Mouse (Mus musculus) kidney, embryonic 15.5 days (tissue): Measurements from ENCODE around the gene Cela3a. TPM values are rescaled to one million over a fixed set of nuclear protein-coding genes. Genes with fewer than 3 reads are reported as not detected.
A peak's percentile ranks its signal among the peaks of the same experiment; 100 is the strongest.

ENCODE experiments used
- ATAC-seq: fragments of 200-750 bp; cut with Nextera tagmentation; replicated peaks from 2 replicates; pipeline ENCODE4 v1.8.0; 2017; ENCODE audit warnings: moderate TSS enrichment; ENCODE audit not compliant: low FRiP score
- H3K27ac ChIP-seq: fragments of 300-500 bp; sonication (generic); 2 replicates; pipeline ENCODE4 v1.5.1; 2015; ENCODE audit warnings: mild to moderate bottlenecking, inconsistent platforms
- H3K27me3 ChIP-seq: fragments of 300-500 bp; sonication (generic); 2 replicates; pipeline ENCODE4 v1.6.1; 2015; ENCODE audit warnings: inconsistent platforms
- H3K36me3 ChIP-seq: fragments of 300-500 bp; sonication (generic); 2 replicates; pipeline ENCODE4 v1.6.1; 2015; ENCODE audit warnings: inconsistent platforms
- H3K4me1 ChIP-seq: fragments of 300-500 bp; sonication (generic); 2 replicates; pipeline ENCODE4 v1.6.1; 2015; ENCODE audit warnings: inconsistent platforms
- H3K4me2 ChIP-seq: fragments of 300-500 bp; sonication (generic); 2 replicates; pipeline ENCODE4 v1.6.1; 2015; ENCODE audit warnings: moderate library complexity, mild to moderate bottlenecking, inconsistent platforms
- H3K4me3 ChIP-seq: fragments of 300-500 bp; sonication (generic); replicated peaks from 2 replicates; pipeline ENCODE4 v1.5.1; 2015; ENCODE audit warnings: mild to moderate bottlenecking, inconsistent platforms
- H3K9ac ChIP-seq: fragments of 300-500 bp; sonication (generic); 2 replicates; pipeline ENCODE4 v1.6.1; 2015; ENCODE audit warnings: mild to moderate bottlenecking, inconsistent platforms
- H3K9me3 ChIP-seq: fragments of 300-500 bp; sonication (generic); replicated peaks from 2 replicates; pipeline ENCODE4 v1.6.1; 2016; ENCODE audit warnings: inconsistent platforms
- WGBS: fragments of 180-500 bp; shearing (Covaris S2); methylation state at CpG from one replicate; pipeline ENCODE4 v1.1.7; 2015; ENCODE audit warnings: mixed read lengths; 5-methylcytosine and 5-hydroxymethylcytosine counted together
- polyA plus RNA-seq: library from polyadenylated mRNA; unstranded; fragments of >200 nt; fragmentation: Nextera tagmentation; extraction: Ambion mirVana; gene quantifications from 2 replicates; pipeline ENCODE4 v1.2.1, GENCODE M21; 2015

The Cela3a gene
- polyA plus RNA-seq: not detected in 2 replicates

DNA sequence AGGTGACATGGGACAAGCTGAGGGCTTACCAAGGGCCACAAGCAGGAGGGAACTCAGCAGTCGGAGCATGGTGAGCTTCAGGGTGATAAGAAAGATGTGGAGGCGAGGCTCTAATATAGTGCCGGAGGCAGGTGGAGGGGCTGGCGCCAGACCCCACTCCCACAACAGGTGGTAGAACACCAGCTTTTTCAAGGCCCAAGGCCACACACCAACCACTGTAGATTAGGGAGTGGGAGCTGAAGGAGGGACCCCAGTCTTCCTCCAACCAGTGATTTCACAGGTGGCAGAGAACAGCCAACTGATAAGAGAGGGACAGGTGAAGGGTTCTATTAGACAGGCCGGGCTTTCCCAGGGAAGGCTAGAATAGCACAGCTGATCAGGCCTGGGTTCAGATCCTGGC lies at the start of gene Cela3a:
Gene Cela3a, minus strand, starts transcription at position 101 of the 400 bp plus-strand sequence.
- H3K27me3 ChIP-seq: no peaks in the 10 kb centered on the region
- ATAC-seq: no peak
- WGBS: 91% methylated on average over 5 of the region's 5 CpGs
- H3K4me1 ChIP-seq: no peaks in the 10 kb centered on the region
- no peak within 1 kb of the TSS for H3K9ac ChIP-seq
- no peak within 1 kb of the TSS for H3K4me3 ChIP-seq
- H3K9me3 ChIP-seq: no peaks in the 10 kb centered on the region
- H3K4me2 ChIP-seq: no peak within 1 kb of the TSS
- no peaks in the 10 kb centered on the region for H3K36me3 ChIP-seq
- H3K27ac ChIP-seq: no peak within 1 kb of the TSS

DNA sequence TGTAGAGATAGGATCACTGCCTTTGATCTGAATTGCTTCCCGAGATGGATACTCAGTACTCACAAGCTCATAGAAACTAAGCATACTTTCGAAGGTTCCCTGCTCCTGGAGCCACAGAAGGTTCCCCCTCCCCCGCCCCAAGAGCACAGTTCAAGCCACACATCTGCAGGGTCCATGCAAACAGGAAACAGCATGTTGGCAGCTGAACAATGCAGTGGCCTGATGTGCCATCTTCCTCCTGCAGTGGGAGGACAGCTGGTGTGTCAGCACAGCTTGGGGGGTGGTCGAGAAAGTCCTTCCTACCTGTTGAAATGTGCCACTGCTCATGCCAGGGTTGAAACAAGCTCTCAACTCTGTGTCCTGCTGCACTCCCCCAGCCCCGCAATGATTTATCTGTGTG lies 49.3 kb upstream of the Cela3a start:
- Histone ChIP-seq H3K4me2 (no peak overlapping the region), H3K9ac (no peak overlapping the region), H3K9me3 (no peaks in the 10 kb centered on the region), H3K4me3 (no peak overlapping the region), H3K27me3 (no peaks in the 10 kb centered on the region), H3K4me1 (peaks cover 39% of the 10 kb centered on the region), H3K36me3 (no peaks in the 10 kb centered on the region), H3K27ac (peak overlapping the region; percentile 27; the same call in 1 of the 2 replicates)
- ATAC-seq: 0 out of 2 replicates have a peak, but pooled peaks have one; percentile 12
- 46% methylated on average over 5 of the region's 5 CpGs for WGBS

DNA sequence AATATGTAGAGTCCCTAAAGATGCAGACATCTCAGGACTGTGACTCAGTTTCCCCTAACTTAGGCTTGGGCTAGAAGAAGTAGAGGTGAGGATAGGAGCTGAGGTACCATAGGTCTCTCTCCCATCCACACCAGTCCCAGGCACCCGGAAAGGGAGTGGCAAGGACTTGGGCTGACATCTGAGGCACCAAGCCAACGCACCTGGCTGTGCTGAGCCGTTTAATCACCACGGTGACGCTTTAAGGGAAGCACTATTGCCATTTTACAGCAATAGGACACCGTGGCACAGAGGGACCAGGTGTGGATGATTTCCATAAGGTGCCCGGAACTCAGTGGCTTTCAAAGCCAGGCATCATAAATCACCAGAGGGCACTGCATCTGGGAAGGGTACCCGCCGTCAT lies 48.7 kb upstream of the Cela3a start:
- H3K27me3 ChIP-seq: no peaks in the 10 kb centered on the region
- no peak for ATAC-seq
- H3K36me3 ChIP-seq: no peaks in the 10 kb centered on the region
- 75% methylated on average over 9 of the region's 9 CpGs for WGBS
- H3K4me2 ChIP-seq: no peak overlapping the region
- no peaks in the 10 kb centered on the region for H3K9me3 ChIP-seq
- no peak overlapping the region for H3K9ac ChIP-seq
- H3K27ac ChIP-seq: peak overlapping the region; percentile 27; the same call in 1 of the 2 replicates
- H3K4me1 ChIP-seq: peaks cover 40% of the 10 kb centered on the region
- no peak overlapping the region for H3K4me3 ChIP-seq

DNA sequence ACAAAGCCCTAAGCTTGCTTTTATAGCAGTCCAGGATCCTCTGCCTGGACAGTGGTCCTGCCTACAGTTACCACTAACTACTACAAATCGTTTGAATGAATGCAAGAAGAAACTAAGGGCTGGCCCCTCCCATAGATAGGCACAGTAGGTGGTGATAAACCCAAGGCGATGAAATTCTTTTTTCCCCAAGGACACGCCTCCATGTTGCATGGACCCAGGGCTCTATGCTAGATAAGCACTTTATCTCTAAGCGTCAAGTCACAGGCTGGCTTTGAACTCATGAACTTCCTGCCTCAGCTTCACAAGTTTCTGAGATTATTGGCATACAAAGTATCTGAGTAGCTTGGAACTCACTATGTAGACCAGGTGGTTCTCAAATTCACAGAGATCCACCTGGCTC lies 47.7 kb upstream of the Cela3a start:
- H3K36me3 ChIP-seq: no peaks in the 10 kb centered on the region
- H3K27ac ChIP-seq: no peak overlapping the region
- peaks cover 37% of the 10 kb centered on the region for H3K4me1 ChIP-seq
- H3K27me3 ChIP-seq: no peaks in the 10 kb centered on the region
- WGBS: 79% methylated on average over 4 of the region's 4 CpGs
- H3K4me2 ChIP-seq: no peak overlapping the region
- H3K4me3 ChIP-seq: no peak overlapping the region
- ATAC-seq: no peak
- no peaks in the 10 kb centered on the region for H3K9me3 ChIP-seq
- H3K9ac ChIP-seq: no peak overlapping the region

DNA sequence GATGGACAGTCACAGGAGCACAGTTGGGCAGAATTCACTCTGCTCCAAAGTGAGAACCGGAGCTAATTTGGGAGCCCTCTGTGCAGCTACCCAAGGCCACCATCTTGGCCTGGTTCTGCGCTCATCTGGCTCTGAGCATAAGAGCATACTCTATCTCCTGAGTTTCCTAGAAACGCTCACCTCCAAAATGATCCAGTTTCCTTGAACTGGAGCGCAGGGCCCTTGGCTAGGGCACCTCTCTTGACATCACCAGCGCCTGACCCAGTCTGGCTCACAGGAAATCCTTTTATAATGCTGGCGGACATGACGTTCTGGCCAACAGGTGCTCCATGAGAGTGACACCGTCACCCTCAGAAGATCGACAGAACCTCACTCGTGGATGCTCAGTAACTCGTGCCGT lies 47.0 kb upstream of the Cela3a start:
- ATAC-seq: no peak
- H3K9me3 ChIP-seq: no peaks in the 10 kb centered on the region
- 76% methylated on average over 12 of the region's 12 CpGs for WGBS

DNA sequence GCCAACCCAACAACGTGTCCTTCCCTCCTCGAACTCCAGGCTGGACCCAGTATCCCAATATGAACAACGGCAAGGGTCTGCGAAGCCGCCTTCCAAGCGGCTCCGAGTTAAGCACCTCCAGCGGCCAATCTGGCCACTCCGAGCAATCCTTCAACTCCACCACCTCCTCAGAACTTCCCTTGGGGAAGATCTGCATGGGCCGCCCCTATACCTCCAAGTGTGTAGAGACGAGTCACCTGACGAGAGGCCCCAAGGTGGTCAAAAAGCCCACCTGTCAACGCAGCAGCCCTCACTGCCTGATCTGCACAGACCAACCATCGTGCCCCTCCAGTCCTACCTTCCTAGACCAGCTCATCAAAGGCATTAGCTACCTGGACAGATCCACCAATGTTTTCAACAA lies 45.0 kb upstream of the Cela3a start:
- WGBS: 92% methylated on average over 14 of the region's 14 CpGs
- Histone ChIP-seq H3K4me1 (peaks cover 20% of the 10 kb centered on the region), H3K4me2 (no peak overlapping the region), H3K9me3 (no peaks in the 10 kb centered on the region), H3K36me3 (no peaks in the 10 kb centered on the region), H3K9ac (no peak overlapping the region), H3K27ac (no peak overlapping the region), H3K27me3 (no peaks in the 10 kb centered on the region), H3K4me3 (no peak overlapping the region)
- no peak for ATAC-seq

More for the DNA sequence above, 47.0 kb upstream of the Cela3a start:
- Histone ChIP-seq H3K27ac (no peak overlapping the region), H3K4me3 (no peak overlapping the region), H3K4me1 (peaks cover 30% of the 10 kb centered on the region), H3K36me3 (no peaks in the 10 kb centered on the region), H3K4me2 (no peak overlapping the region), H3K9ac (no peak overlapping the region), H3K27me3 (no peaks in the 10 kb centered on the region)

DNA sequence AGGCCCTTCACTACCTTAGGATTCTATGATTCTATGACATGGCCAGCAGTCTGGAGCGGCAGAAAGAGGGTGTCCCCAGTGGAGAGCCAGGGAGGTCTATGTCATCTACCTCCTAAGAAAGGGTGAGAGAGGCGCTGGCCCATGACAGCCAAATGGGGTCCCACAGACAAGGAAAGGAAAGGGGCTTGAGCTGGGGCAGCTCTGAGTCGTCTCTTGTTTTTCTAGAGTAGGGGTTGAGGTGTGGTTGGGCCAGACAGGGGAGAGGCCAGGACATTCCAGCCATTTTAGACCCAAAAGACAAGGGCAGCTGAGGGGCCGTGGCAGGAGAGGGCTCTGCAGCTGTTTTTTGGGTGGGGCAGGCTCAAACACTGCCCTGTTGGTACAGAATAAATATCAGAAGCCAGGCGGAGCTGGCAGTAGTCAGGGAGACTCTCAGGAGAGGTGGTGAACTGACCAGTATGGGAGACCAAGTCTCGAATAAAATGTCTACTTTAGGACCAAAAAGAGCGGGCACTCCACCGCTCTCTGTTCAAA lies 43.7 kb upstream of the Cela3a start, which contains the start of gene 1700013G24Rik:
Gene 1700013G24Rik, plus strand, starts transcription at position 51 of the 534 bp plus-strand sequence.
- WGBS: 72% methylated on average over 8 of the region's 8 CpGs

DNA sequence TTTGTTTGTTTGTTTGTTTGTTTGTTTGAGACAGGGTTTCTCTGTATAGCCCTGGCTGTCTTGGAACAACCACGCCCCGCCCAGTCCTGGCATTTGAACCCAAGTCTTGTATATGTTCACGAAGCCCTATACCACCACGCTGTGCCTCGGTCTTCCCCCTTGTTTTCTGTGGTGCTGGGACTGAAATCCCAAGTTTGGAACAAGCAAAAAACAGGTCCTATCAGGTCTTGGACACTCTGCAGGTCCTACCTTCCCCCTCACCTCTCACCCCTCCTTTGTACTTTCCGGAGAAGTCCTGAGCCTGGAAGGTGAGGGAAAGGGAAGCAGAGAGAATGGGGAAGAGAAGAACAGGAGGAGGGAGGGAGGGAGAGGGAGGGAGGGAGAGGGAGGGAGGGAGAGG lies 42.6 kb upstream of the Cela3a start:
- H3K9me3 ChIP-seq: no peaks in the 10 kb centered on the region
- H3K4me2 ChIP-seq: no peak overlapping the region
- no peaks in the 10 kb centered on the region for H3K27me3 ChIP-seq
- H3K4me3 ChIP-seq: no peak overlapping the region
- no peak overlapping the region for H3K27ac ChIP-seq
- peaks cover 23% of the 10 kb centered on the region for H3K4me1 ChIP-seq
- H3K9ac ChIP-seq: no peak overlapping the region
- no peaks in the 10 kb centered on the region for H3K36me3 ChIP-seq
- 93% methylated on average over 6 of the region's 6 CpGs for WGBS
- ATAC-seq: no peak

More for the DNA sequence above, 43.7 kb upstream of the Cela3a start, which contains the start of gene 1700013G24Rik:
- H3K27me3 ChIP-seq: no peaks in the 10 kb centered on the region
- no peaks in the 10 kb centered on the region for H3K9me3 ChIP-seq
- H3K4me2 ChIP-seq: no peak within 1 kb of the TSS
- no peak for ATAC-seq
- no peak within 1 kb of the TSS for H3K4me3 ChIP-seq
- peaks cover 19% of the 10 kb centered on the region for H3K4me1 ChIP-seq
- no peaks in the 10 kb centered on the region for H3K36me3 ChIP-seq
- H3K9ac ChIP-seq: no peak within 1 kb of the TSS
- no peak within 1 kb of the TSS for H3K27ac ChIP-seq

DNA sequence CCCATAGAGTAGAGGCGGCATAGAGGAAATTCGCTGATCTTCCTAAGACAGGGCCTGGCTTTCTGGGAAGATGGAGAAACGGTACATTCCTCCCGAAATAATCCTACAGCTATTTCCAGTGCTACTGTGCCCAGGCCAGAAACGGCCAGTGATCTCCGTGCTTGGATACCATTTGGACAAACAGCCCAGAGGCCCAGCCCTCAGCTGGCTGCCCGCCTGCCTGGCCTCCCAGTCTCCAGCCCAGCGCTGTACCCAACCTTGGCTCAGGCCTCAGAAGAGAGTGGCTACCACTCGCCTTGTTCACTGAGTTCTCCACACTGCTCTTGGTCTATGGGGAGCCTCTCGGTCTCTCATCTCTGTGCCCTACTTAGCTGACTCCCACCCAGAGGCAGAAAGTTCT lies 40.1 kb upstream of the Cela3a start:
- Histone ChIP-seq H3K27me3 (no peaks in the 10 kb centered on the region), H3K4me3 (no peak overlapping the region), H3K9me3 (no peaks in the 10 kb centered on the region), H3K36me3 (no peaks in the 10 kb centered on the region), H3K9ac (no peak overlapping the region), H3K27ac (no peak overlapping the region), H3K4me1 (peaks cover 23% of the 10 kb centered on the region), H3K4me2 (no peak overlapping the region)
- no peak for ATAC-seq
- WGBS: 79% methylated on average over 10 of the region's 10 CpGs

DNA sequence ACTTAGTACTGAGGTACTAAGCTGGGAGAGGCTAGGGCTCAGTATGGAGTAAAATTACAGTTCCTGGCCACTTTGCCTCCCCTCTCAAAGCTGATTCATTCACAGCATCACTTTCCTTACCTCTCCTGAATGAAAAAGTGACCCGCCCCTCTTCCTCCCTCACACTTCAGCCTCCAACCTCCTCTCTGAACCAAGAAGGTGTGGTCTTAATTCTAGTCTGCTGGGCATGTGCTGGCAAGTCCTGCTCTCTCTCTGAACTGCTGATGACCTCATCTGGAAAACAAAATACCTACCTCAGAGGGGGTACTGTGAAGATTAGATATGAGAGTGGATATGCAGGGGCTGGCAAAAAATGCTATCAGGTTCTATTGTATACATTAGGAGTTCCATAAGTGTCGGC lies 39.5 kb upstream of the Cela3a start:
- H3K27ac ChIP-seq: peak overlapping the region; percentile 33; the same call in 1 of the 2 replicates
- 64% methylated on average over 2 of the region's 2 CpGs for WGBS
- H3K4me3 ChIP-seq: no peak overlapping the region
- no peaks in the 10 kb centered on the region for H3K9me3 ChIP-seq
- H3K4me2 ChIP-seq: no peak overlapping the region
- no peak overlapping the region for H3K9ac ChIP-seq
- ATAC-seq: no peak
- no peaks in the 10 kb centered on the region for H3K27me3 ChIP-seq
- peaks cover 23% of the 10 kb centered on the region for H3K4me1 ChIP-seq
- no peaks in the 10 kb centered on the region for H3K36me3 ChIP-seq

DNA sequence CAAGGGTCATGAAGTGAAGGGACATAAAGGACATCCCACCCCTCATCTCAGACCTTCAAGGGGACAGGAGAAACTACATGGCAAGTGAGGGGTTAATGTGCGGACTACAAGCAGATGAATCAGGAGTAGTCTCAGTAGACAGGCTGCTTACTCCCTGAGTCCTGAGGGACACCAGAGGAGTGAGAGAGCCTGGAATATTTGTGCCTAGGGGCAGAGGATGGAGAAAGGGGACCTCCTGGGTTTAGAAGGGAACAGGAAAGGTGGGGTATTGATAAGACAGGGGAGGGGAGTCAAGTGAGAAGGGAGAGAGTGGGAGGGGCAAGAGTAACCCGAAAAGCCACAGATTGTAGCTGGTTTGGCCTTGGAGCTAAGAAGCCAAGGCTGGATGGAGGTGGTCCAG lies 39.0 kb upstream of the Cela3a start:
- Histone ChIP-seq H3K4me2 (no peak overlapping the region), H3K9ac (no peak overlapping the region), H3K27me3 (no peaks in the 10 kb centered on the region), H3K27ac (peak overlapping the region; percentile 33; the same call in 1 of the 2 replicates), H3K36me3 (no peaks in the 10 kb centered on the region), H3K9me3 (no peaks in the 10 kb centered on the region), H3K4me1 (peaks cover 27% of the 10 kb centered on the region), H3K4me3 (no peak overlapping the region)
- no peak for ATAC-seq
- 42% methylated on average over 2 of the region's 2 CpGs for WGBS

DNA sequence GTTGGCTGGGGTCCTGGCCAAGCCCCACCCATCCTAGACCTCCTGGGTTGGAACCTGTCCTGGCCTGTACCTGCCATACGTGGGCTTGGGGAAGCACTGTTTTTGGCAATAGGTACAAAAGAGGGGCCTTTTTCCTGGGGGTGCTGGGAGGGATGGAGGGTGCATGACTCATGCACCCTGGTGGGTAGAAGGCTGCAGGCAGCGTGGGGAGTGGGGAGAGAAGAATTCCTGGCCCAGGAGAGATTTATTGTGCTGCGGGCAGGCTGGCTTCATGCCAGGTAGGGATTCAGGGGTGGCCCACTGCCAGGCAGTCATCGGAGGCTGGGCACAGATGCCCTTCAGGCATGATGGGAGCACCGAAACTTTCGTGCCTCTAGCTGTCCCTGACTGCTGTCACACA lies 38.6 kb upstream of the Cela3a start:
- H3K27me3 ChIP-seq: no peaks in the 10 kb centered on the region
- peaks cover 24% of the 10 kb centered on the region for H3K4me1 ChIP-seq
- peak overlapping the region; percentile 33; the same call in 1 of the 2 replicates for H3K27ac ChIP-seq
- ATAC-seq: no peak
- H3K4me2 ChIP-seq: no peak overlapping the region
- no peaks in the 10 kb centered on the region for H3K9me3 ChIP-seq
- H3K4me3 ChIP-seq: no peak overlapping the region
- H3K9ac ChIP-seq: no peak overlapping the region
- H3K36me3 ChIP-seq: no peaks in the 10 kb centered on the region
- WGBS: 44% methylated on average over 6 of the region's 6 CpGs
